Mouse (Mus musculus): Measurements from ENCODE around the gene Slc7a7. TPM values are rescaled to one million over a fixed set of nuclear protein-coding genes. Genes with fewer than 3 reads are reported as not detected.

Gene Slc7a7
- polyA plus RNA-seq, 1 experiment from 2014 or later = 20.7 TPM

DNA sequence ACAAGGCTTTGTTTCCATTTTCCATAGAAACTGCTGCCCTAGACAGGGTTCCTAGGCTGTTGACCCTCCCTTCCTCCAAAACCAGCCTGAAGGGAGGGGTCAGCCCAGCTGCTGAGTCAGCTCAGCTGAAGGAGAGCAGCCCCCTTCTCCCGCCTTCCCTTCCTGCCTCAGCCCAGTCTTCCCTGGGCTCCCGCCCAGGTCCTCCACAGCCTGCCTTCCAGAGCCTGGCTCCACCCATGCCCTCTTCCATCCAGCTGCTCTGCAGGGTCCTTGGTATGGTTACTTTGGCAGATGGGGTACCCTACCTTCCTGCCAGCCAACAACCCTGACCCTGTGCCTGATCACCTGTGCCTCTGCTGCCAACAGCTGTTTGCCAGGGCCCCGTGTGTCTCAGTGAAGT is 25.6 kb upstream of the Slc7a7 start:
- Histone ChIP-seq H3K9me3 (ENCODE audit: low read length) (no peaks in the 10 kb centered on the region), H3K4me1 (ENCODE audit: insufficient read depth, low read depth, low read length) (no peaks in the 10 kb centered on the region), H3K9ac (replicated peaks; ENCODE audit: low read depth) (no peak overlapping the region), H3K4me3 (ENCODE audit: low read depth, low read length) (no peak overlapping the region), H3K4me2 (replicated peaks; ENCODE audit: low read depth, low read length) (no peak overlapping the region), H3K27ac (ENCODE audit: low read length) (peak overlapping the region; percentile 3; the same call in 1 of the 2 replicates), H3K27me3 (replicated peaks; ENCODE audit: insufficient read depth, low read length) (no peaks in the 10 kb centered on the region), H3K36me3 (ENCODE audit: insufficient read depth, low read length) (peaks cover 21% of the 10 kb centered on the region)
- ATAC-seq = peak; percentile 78
- DNase-seq (ENCODE audit: low spot score) = peak; percentile 80
- TF ChIP-seq EP300 (IDR thresholded peaks at IDR 0.05) (0 out of 2 replicates have a peak, but pooled peaks have one; percentile 10), CTCF (IDR thresholded peaks at IDR 0.05) (no peak)
- WGBS = 19% methylated on average over 3 of the region's 3 CpGs

DNA sequence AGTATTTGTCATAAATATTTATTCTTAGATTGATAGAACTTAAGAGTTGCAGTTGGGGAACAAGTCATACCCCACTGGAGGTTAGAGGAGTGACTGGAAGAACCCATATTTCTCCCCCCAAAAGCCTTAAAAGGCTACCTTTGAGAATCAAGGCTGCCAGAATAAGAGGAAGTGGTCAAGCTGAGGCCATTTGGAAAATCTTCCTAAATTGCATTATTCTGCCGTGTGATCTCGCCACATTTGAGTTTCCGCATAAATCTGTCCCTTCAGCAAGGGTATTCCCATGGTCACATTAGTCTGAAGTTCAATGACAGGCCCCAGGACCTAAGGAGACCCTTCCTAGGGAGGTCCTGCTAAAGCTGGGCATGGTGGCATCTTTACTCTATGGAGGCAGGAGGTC is 25.0 kb upstream of the Slc7a7 start:
- Histone ChIP-seq H3K27ac (ENCODE audit: low read length) (no peak overlapping the region; the same call in 1 of the 2 replicates), H3K9me3 (ENCODE audit: low read length) (no peaks in the 10 kb centered on the region), H3K4me1 (ENCODE audit: insufficient read depth, low read depth, low read length) (no peaks in the 10 kb centered on the region), H3K36me3 (ENCODE audit: insufficient read depth, low read length) (peaks cover 21% of the 10 kb centered on the region), H3K4me3 (ENCODE audit: low read depth, low read length) (no peak overlapping the region), H3K9ac (replicated peaks; ENCODE audit: low read depth) (no peak overlapping the region), H3K27me3 (replicated peaks; ENCODE audit: insufficient read depth, low read length) (no peaks in the 10 kb centered on the region), H3K4me2 (replicated peaks; ENCODE audit: low read depth, low read length) (no peak overlapping the region)
- WGBS = 84% methylated on average over 3 of the region's 3 CpGs
- TF ChIP-seq EP300 (IDR thresholded peaks at IDR 0.05) = no peak
- no peak for TF ChIP-seq CTCF (IDR thresholded peaks at IDR 0.05)
- no peak for DNase-seq (ENCODE audit: low spot score)
- no peak for ATAC-seq

DNA sequence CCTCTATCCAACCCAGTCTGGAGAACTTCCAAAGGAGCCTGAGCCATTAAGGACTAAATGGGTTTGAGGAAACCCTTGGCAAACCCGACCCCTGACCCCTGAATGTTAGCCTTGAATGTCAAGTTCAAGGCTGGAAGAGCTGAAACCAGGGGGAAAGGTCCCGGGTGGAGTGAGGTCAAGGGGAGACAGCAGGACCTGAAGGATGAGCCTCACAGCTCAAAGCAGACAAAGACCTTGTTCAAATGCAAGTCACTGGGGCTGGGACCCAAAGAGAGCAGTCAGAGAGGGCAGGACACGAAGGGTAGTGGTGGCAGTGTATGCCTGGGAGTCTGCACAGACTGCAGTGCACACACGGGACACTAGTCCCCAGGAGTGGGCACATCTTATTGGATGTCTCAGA is 23.8 kb upstream of the Slc7a7 start:
- no peak overlapping the region for H3K9ac ChIP-seq (replicated peaks; ENCODE audit: low read depth)
- H3K4me1 ChIP-seq (ENCODE audit: insufficient read depth, low read depth, low read length) = no peaks in the 10 kb centered on the region
- H3K27me3 ChIP-seq (replicated peaks; ENCODE audit: insufficient read depth, low read length) = no peaks in the 10 kb centered on the region
- H3K27ac ChIP-seq (ENCODE audit: low read length) = no peak overlapping the region
- no peaks in the 10 kb centered on the region for H3K9me3 ChIP-seq (ENCODE audit: low read length)
- no peak overlapping the region for H3K4me2 ChIP-seq (replicated peaks; ENCODE audit: low read depth, low read length)
- 66% methylated on average over 4 of the region's 4 CpGs for WGBS
- H3K4me3 ChIP-seq (ENCODE audit: low read depth, low read length) = no peak overlapping the region
- H3K36me3 ChIP-seq (ENCODE audit: insufficient read depth, low read length) = peaks cover 21% of the 10 kb centered on the region
- TF ChIP-seq CTCF (IDR thresholded peaks at IDR 0.05) = no peak
- TF ChIP-seq EP300 (IDR thresholded peaks at IDR 0.05) = no peak
- DNase-seq (ENCODE audit: low spot score) = no peak
- ATAC-seq = no peak

DNA sequence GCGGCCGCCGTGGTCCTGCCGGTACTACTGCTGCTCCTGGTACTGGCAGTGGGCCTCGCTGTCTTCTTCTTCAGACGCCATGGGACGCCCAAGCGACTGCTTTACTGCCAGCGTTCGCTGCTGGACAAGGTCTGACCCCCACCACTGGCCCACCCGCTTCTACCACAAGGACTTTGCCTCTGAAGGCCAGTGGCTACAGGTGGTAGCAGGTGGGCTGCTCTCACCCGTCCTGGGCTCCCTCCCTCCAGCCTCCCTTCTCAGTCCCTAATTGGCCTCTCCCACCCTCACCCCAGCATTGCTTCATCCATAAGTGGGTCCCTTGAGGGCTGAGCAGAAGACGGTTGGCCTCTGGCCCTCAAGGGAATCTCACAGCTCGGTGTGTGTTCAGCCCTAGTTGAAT is 23.0 kb upstream of the Slc7a7 start:
- H3K27ac ChIP-seq (ENCODE audit: low read length) = no peak overlapping the region
- H3K27me3 ChIP-seq (replicated peaks; ENCODE audit: insufficient read depth, low read length) = no peaks in the 10 kb centered on the region
- peaks cover 21% of the 10 kb centered on the region for H3K36me3 ChIP-seq (ENCODE audit: insufficient read depth, low read length)
- no peak for ATAC-seq
- DNase-seq (ENCODE audit: low spot score) = no peak
- no peak overlapping the region for H3K4me2 ChIP-seq (replicated peaks; ENCODE audit: low read depth, low read length)
- H3K4me1 ChIP-seq (ENCODE audit: insufficient read depth, low read depth, low read length) = 0 out of 2 replicates have a peak, but pooled peaks cover 3% of the 10 kb centered on the region
- H3K9me3 ChIP-seq (ENCODE audit: low read length) = no peaks in the 10 kb centered on the region
- no peak overlapping the region for H3K4me3 ChIP-seq (ENCODE audit: low read depth, low read length)
- TF ChIP-seq EP300 (IDR thresholded peaks at IDR 0.05) = no peak
- no peak for TF ChIP-seq CTCF (IDR thresholded peaks at IDR 0.05)
- WGBS = 87% methylated on average over 14 of the region's 14 CpGs
- no peak overlapping the region for H3K9ac ChIP-seq (replicated peaks; ENCODE audit: low read depth)

DNA sequence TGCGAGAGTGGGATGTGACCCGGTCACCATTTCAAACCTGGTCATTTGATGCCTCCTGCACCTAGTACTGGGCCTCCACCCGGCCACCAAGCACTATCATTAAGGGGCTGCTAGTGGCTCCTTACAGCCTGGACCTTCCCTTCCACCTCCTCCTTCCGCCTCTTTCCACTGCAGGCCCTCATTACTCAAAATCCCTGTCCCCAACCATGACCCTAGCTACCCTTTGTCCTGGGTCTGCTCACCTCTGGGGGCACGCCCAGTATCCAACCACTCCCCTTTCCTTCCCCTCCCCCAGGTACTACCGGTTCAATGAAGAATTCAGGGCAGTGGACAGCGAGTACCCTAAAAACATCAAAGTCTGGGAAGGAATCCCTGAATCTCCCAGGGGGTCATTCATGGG is 22.0 kb upstream of the Slc7a7 start:
- TF ChIP-seq CTCF (IDR thresholded peaks at IDR 0.05) (no peak), EP300 (IDR thresholded peaks at IDR 0.05) (no peak)
- 60% methylated on average over 7 of the region's 7 CpGs for WGBS
- no peak overlapping the region for H3K27ac ChIP-seq (ENCODE audit: low read length)

DNA sequence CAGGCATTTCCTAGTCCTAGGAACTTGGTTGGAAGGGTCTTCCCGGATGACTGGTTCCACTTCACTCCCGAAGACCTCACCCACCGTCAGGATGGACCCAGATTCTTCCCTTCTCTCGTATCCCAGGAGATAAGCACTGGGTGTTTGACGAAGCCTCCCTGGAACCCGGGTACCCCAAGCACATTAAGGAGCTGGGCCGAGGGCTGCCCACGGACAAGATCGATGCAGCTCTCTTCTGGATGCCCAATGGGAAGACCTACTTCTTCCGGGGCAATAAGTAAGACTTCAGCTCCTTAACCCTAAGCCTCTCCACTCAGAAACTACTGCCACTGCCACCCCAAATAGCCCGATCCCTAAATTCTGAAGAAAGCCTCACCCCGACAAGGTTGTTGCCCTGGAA is 21.6 kb upstream of the Slc7a7 start:
- H3K36me3 ChIP-seq (ENCODE audit: insufficient read depth, low read length) = peaks cover 21% of the 10 kb centered on the region
- peaks cover 11% of the 10 kb centered on the region; the same call in 1 of the 2 replicates for H3K4me1 ChIP-seq (ENCODE audit: insufficient read depth, low read depth, low read length)
- H3K4me2 ChIP-seq (replicated peaks; ENCODE audit: low read depth, low read length) = no peak overlapping the region
- no peak for ATAC-seq
- no peak overlapping the region for H3K9ac ChIP-seq (replicated peaks; ENCODE audit: low read depth)
- no peak for TF ChIP-seq EP300 (IDR thresholded peaks at IDR 0.05)
- TF ChIP-seq CTCF (IDR thresholded peaks at IDR 0.05) = no peak
- DNase-seq (ENCODE audit: low spot score) = no peak
- no peaks in the 10 kb centered on the region for H3K27me3 ChIP-seq (replicated peaks; ENCODE audit: insufficient read depth, low read length)
- H3K4me3 ChIP-seq (ENCODE audit: low read depth, low read length) = no peak overlapping the region
- no peak overlapping the region for H3K27ac ChIP-seq (ENCODE audit: low read length)
- 85% methylated on average over 12 of the region's 12 CpGs for WGBS
- H3K9me3 ChIP-seq (ENCODE audit: low read length) = no peaks in the 10 kb centered on the region

More for the DNA sequence above, 22.0 kb upstream of the Slc7a7 start:
- Histone ChIP-seq H3K4me3 (ENCODE audit: low read depth, low read length) (no peak overlapping the region), H3K4me1 (ENCODE audit: insufficient read depth, low read depth, low read length) (peaks cover 6% of the 10 kb centered on the region; the same call in 1 of the 2 replicates), H3K27me3 (replicated peaks; ENCODE audit: insufficient read depth, low read length) (no peaks in the 10 kb centered on the region), H3K4me2 (replicated peaks; ENCODE audit: low read depth, low read length) (no peak overlapping the region), H3K9ac (replicated peaks; ENCODE audit: low read depth) (no peak overlapping the region), H3K36me3 (ENCODE audit: insufficient read depth, low read length) (peaks cover 21% of the 10 kb centered on the region), H3K9me3 (ENCODE audit: low read length) (no peaks in the 10 kb centered on the region)
- ATAC-seq = no peak
- no peak for DNase-seq (ENCODE audit: low spot score)
